7 mouse cellular contexts compared by ENCODE assay signal in genomic region chr7:16874756-16875309, GRCm38 (mm10). TPM values are rescaled to one million over a fixed set of nuclear protein-coding genes. Genes with fewer than 3 reads are reported as not detected.
DNase-seq lines count a peak whose midpoint lies in the region; ATAC-seq and TF ChIP-seq lines count a peak whose summit lies in the region.

No protein-coding gene starts in this region.

- peak; percentile 99 for DNase-seq in adrenal gland, postnatal 10 days
- DNase-seq in embryonic facial prominence, embryonic 10.5 days (ENCODE audit: low spot score): peak; percentile 100
- peak; percentile 93 for DNase-seq in gonadal fat pad, adult 2 months (ENCODE audit: low read depth)
- DNase-seq in left cerebral cortex, postnatal 4 days: peak; percentile 100

- intact Hi-C loops in left cerebral cortex, postnatal 4 days (cut with DNase I): no loop called here

- peak; percentile 61 for TF ChIP-seq CTCF in intestine, postnatal 0 days (IDR thresholded peaks at IDR 0.05; ENCODE audit: low read depth)
- peak; percentile 27; the same call in 1 of the 2 replicates for TF ChIP-seq CTCF in small intestine, adult 2 months (IDR thresholded peaks at IDR 0.05; ENCODE audit: extremely low read depth, insufficient read length, insufficient replicate concordance, low read depth, low read length)

- peaks cover 41% of the 10 kb centered on the region for H3K36me3 ChIP-seq in embryonic facial prominence, embryonic 10.5 days (replicated peaks)
- peaks cover 9% of the 10 kb centered on the region; the same call in 1 of the 2 replicates for H3K36me3 ChIP-seq in intestine, postnatal 0 days (ENCODE audit: control insufficient read depth, insufficient read depth)
- H3K36me3 ChIP-seq in midbrain, embryonic 12.5 days: peaks cover 9% of the 10 kb centered on the region; the same call in 1 of the 2 replicates
- H3K36me3 ChIP-seq in small intestine, adult 2 months (ENCODE audit: control insufficient read depth, insufficient read depth, low read length): peaks cover 8% of the 10 kb centered on the region; the same call in 1 of the 2 replicates

- H3K4me1 ChIP-seq in embryonic facial prominence, embryonic 10.5 days: peaks cover 56% of the 10 kb centered on the region
- H3K4me1 ChIP-seq in intestine, postnatal 0 days (replicated peaks; ENCODE audit: control insufficient read depth, insufficient read depth, low read length): no peaks in the 10 kb centered on the region
- H3K4me1 ChIP-seq in midbrain, embryonic 12.5 days: peaks cover 26% of the 10 kb centered on the region
- H3K4me1 ChIP-seq in small intestine, adult 2 months (ENCODE audit: control insufficient read depth, insufficient read depth, insufficient read length, low read length): peaks cover 3% of the 10 kb centered on the region

- H3K27ac ChIP-seq in embryonic facial prominence, embryonic 10.5 days (replicated peaks): peak overlapping the region; percentile 96
- peak overlapping the region; percentile 72 for H3K27ac ChIP-seq in intestine, postnatal 0 days (ENCODE audit: low read depth, low read length)
- H3K27ac ChIP-seq in midbrain, embryonic 12.5 days (replicated peaks): peak overlapping the region; percentile 70
- peak overlapping the region; percentile 65 for H3K27ac ChIP-seq in small intestine, adult 2 months (ENCODE audit: insufficient read depth, low read depth, low read length)

- peak overlapping the region; percentile 55; the same call in 1 of the 2 replicates for H3K9ac ChIP-seq in intestine, postnatal 0 days (ENCODE audit: low read depth, low read length)
- H3K9ac ChIP-seq in midbrain, embryonic 12.5 days (replicated peaks): peak overlapping the region; percentile 83; the same call in 1 of the 2 replicates

- H3K9me3 ChIP-seq in embryonic facial prominence, embryonic 10.5 days: no peaks in the 10 kb centered on the region
- no peaks in the 10 kb centered on the region for H3K9me3 ChIP-seq in intestine, postnatal 0 days (ENCODE audit: control insufficient read depth)
- H3K9me3 ChIP-seq in midbrain, embryonic 12.5 days: no peaks in the 10 kb centered on the region

- no peak for TF ChIP-seq POLR2A in small intestine, adult 2 months (IDR thresholded peaks at IDR 0.05; ENCODE audit: low read depth, low read length)

- no peaks in the 10 kb centered on the region for H3K27me3 ChIP-seq in embryonic facial prominence, embryonic 10.5 days (replicated peaks; ENCODE audit: low read depth, poor library complexity, severe bottlenecking)
- H3K27me3 ChIP-seq in intestine, postnatal 0 days (replicated peaks; ENCODE audit: control insufficient read depth, insufficient read depth, low read length): no peaks in the 10 kb centered on the region
- no peaks in the 10 kb centered on the region for H3K27me3 ChIP-seq in midbrain, embryonic 12.5 days
- H3K27me3 ChIP-seq in small intestine, adult 2 months (ENCODE audit: control insufficient read depth, insufficient read depth, low read length): 0 out of 2 replicates have a peak, but pooled peaks cover 3% of the 10 kb centered on the region

- under 1% methylated on average over 33 of the region's 33 CpGs for WGBS in embryonic facial prominence, embryonic 10.5 days
- WGBS in intestine, postnatal 0 days: under 1% methylated on average over 33 of the region's 33 CpGs
- WGBS in midbrain, embryonic 12.5 days: under 1% methylated on average over 33 of the region's 33 CpGs
- under 1% methylated on average over 33 of the region's 33 CpGs for WGBS in small intestine, adult 2 months

- H3K4me3 ChIP-seq in embryonic facial prominence, embryonic 10.5 days: peak overlapping the region; percentile 94
- peak overlapping the region; percentile 59 for H3K4me3 ChIP-seq in intestine, postnatal 0 days (ENCODE audit: low read depth, low read length)
- peak overlapping the region; percentile 77 for H3K4me3 ChIP-seq in midbrain, embryonic 12.5 days
- peak overlapping the region; percentile 27 for H3K4me3 ChIP-seq in small intestine, adult 2 months (ENCODE audit: low read depth, low read length)

- H3K4me2 ChIP-seq in intestine, postnatal 0 days (replicated peaks; ENCODE audit: low read depth): peak overlapping the region; percentile 87
- H3K4me2 ChIP-seq in midbrain, embryonic 12.5 days (replicated peaks): peak overlapping the region; percentile 88

- peak; percentile 97 for ATAC-seq in intestine, postnatal 0 days
- peak; percentile 96 for ATAC-seq in midbrain, embryonic 12.5 days (ENCODE audit: low FRiP score, low read depth)

RNA-seq across cellular contexts. Expression of gene Dact3, which starts 0.3 kb away (rescaled TPM):
- total RNA-seq in adrenal gland, postnatal 10 days (2021): 1 to 10 TPM; 5.7 to 7.0 TPM
- polyA plus RNA-seq in embryonic facial prominence, embryonic 10.5 days (2016; fragmentation: Nextera tagmentation; extraction: Ambion mirVana): 5.5 and 6.0 TPM in 2 replicates
- polyA plus RNA-seq in gonadal fat pad, adult 2 months (2012; rRNA removed): 13.1 and 18.5 TPM in 2 replicates
- polyA plus RNA-seq in intestine, postnatal 0 days (2015; fragmentation: Nextera tagmentation; extraction: Ambion mirVana): 3.4 and 3.7 TPM in 2 replicates
- 10 to 100 TPM; 57.6 to 61.8 TPM for total RNA-seq in left cerebral cortex, postnatal 4 days (2021)
- 4.7 and 6.2 TPM in 2 replicates for polyA plus RNA-seq in midbrain, embryonic 12.5 days (2016; fragmentation: Nextera tagmentation; extraction: Ambion mirVana)
- polyA plus RNA-seq in small intestine, adult 2 months (2012; rRNA removed): 21.6 and 24.2 TPM in 2 replicates

RNA-seq across cellular contexts. Expression of gene Gng8, which starts 16.8 kb away (rescaled TPM):
- 1 to 10 TPM in 1 of 2 experiments, under 1 TPM in 1; 0.84 to 2.0 TPM for total RNA-seq in adrenal gland, postnatal 10 days (2021)
- polyA plus RNA-seq in embryonic facial prominence, embryonic 10.5 days (2016; fragmentation: Nextera tagmentation; extraction: Ambion mirVana): 14.7 and 20.3 TPM in 2 replicates
- 10.0 and 15.3 TPM in 2 replicates for polyA plus RNA-seq in gonadal fat pad, adult 2 months (2012; rRNA removed)
- 4.7 and 5.3 TPM in 2 replicates for polyA plus RNA-seq in intestine, postnatal 0 days (2015; fragmentation: Nextera tagmentation; extraction: Ambion mirVana)
- total RNA-seq in left cerebral cortex, postnatal 4 days (2021): 1 to 10 TPM; 1.2 to 1.7 TPM
- 12.1 and 26.0 TPM in 2 replicates for polyA plus RNA-seq in midbrain, embryonic 12.5 days (2016; fragmentation: Nextera tagmentation; extraction: Ambion mirVana)
- polyA plus RNA-seq in small intestine, adult 2 months (2012; rRNA removed): 2.1 and 2.2 TPM in 2 replicates

RNA-seq across cellular contexts. Expression of gene Ptgir, which starts 31.5 kb away (rescaled TPM):
- total RNA-seq in adrenal gland, postnatal 10 days (2021): 1 to 10 TPM; 1.2 to 2.0 TPM
- 0.52 and 0.64 TPM in 2 replicates for polyA plus RNA-seq in embryonic facial prominence, embryonic 10.5 days (2016; fragmentation: Nextera tagmentation; extraction: Ambion mirVana)
- 4.3 and 6.2 TPM in 2 replicates for polyA plus RNA-seq in gonadal fat pad, adult 2 months (2012; rRNA removed)
- 1.7 and 1.8 TPM in 2 replicates for polyA plus RNA-seq in intestine, postnatal 0 days (2015; fragmentation: Nextera tagmentation; extraction: Ambion mirVana)
- not detected for total RNA-seq in left cerebral cortex, postnatal 4 days (2021)
- 1.1 and 1.2 TPM in 2 replicates for polyA plus RNA-seq in midbrain, embryonic 12.5 days (2016; fragmentation: Nextera tagmentation; extraction: Ambion mirVana)
- polyA plus RNA-seq in small intestine, adult 2 months (2012; rRNA removed): 1.2 and 1.7 TPM in 2 replicates

RNA-seq across cellular contexts. Expression of gene Prkd2, which starts 32.1 kb away (rescaled TPM):
- total RNA-seq in adrenal gland, postnatal 10 days (2021): 10 to 100 TPM; 22.2 to 27.2 TPM
- 12.9 and 13.1 TPM in 2 replicates for polyA plus RNA-seq in embryonic facial prominence, embryonic 10.5 days (2016; fragmentation: Nextera tagmentation; extraction: Ambion mirVana)
- polyA plus RNA-seq in gonadal fat pad, adult 2 months (2012; rRNA removed): 30.5 and 36.0 TPM in 2 replicates
- polyA plus RNA-seq in intestine, postnatal 0 days (2015; fragmentation: Nextera tagmentation; extraction: Ambion mirVana): 9.2 and 11.2 TPM in 2 replicates
- total RNA-seq in left cerebral cortex, postnatal 4 days (2021): 1 to 10 TPM; 9.1 to 9.5 TPM
- 10.2 and 12.0 TPM in 2 replicates for polyA plus RNA-seq in midbrain, embryonic 12.5 days (2016; fragmentation: Nextera tagmentation; extraction: Ambion mirVana)
- polyA plus RNA-seq in small intestine, adult 2 months (2012; rRNA removed): 22.9 and 44.0 TPM in 2 replicates

RNA-seq across cellular contexts. Expression of gene Calm3, which starts 49.1 kb away (rescaled TPM):
- 100 to 1,000 TPM; 224 to 252 TPM for total RNA-seq in adrenal gland, postnatal 10 days (2021)
- polyA plus RNA-seq in embryonic facial prominence, embryonic 10.5 days (2016; fragmentation: Nextera tagmentation; extraction: Ambion mirVana): 121 and 126 TPM in 2 replicates
- polyA plus RNA-seq in gonadal fat pad, adult 2 months (2012; rRNA removed): 174 and 195 TPM in 2 replicates
- polyA plus RNA-seq in intestine, postnatal 0 days (2015; fragmentation: Nextera tagmentation; extraction: Ambion mirVana): 236 and 241 TPM in 2 replicates
- 1,000 to 10,000 TPM; 1,235 to 1,345 TPM for total RNA-seq in left cerebral cortex, postnatal 4 days (2021)
- 223 and 224 TPM in 2 replicates for polyA plus RNA-seq in midbrain, embryonic 12.5 days (2016; fragmentation: Nextera tagmentation; extraction: Ambion mirVana)
- polyA plus RNA-seq in small intestine, adult 2 months (2012; rRNA removed): 147 and 452 TPM in 2 replicates

Comparison
In these comparisons a context has a peak if more than half of its experiments do, and no peak if none do; other contexts are left out.
1. Peak in every context shown above with its lines: DNase-seq, ATAC-seq, H3K4me3 ChIP-seq and H3K27ac ChIP-seq.
2. H3K4me3 ChIP-seq: peak in every context shown above with its lines; median percentile 94 in embryonic facial prominence, embryonic 10.5 days; 77 in midbrain, embryonic 12.5 days; 59 in intestine, postnatal 0 days; 27 in small intestine, adult 2 months.